Mouse (Mus musculus) liver, embryonic 14.5 days (tissue): Measurements from ENCODE around the gene Hexim2. TPM values are rescaled to one million over a fixed set of nuclear protein-coding genes. Genes with fewer than 3 reads are reported as not detected.

ENCODE experiments used
- ATAC-seq: fragments of 200-750 bp; cut with Nextera tagmentation; 2 replicates; pipeline ENCODE4 v1.8.0; 2017; ENCODE audit warnings: moderate number of reproducible peaks, mild to moderate bottlenecking, moderate library complexity; ENCODE audit not compliant: insufficient read depth
- DNase-seq, 3 experiments: peaks; one replicate each; pipeline ENCODE4 v3.0.0-alpha.2; 2012 to 2013; ENCODE audit warnings: low read depth in 3 of 3, low spot score in 3 of 3
- H3K27ac ChIP-seq: fragments of 300-500 bp; sonication (generic); 2 replicates; pipeline ENCODE4 v1.5.1; 2014; ENCODE audit warnings: moderate library complexity, mild to moderate bottlenecking, control low read depth, inconsistent platforms
- H3K27me3 ChIP-seq: fragments of 300-500 bp; sonication (generic); 2 replicates; pipeline ENCODE4 v1.6.1; 2014; ENCODE audit warnings: mild to moderate bottlenecking, low read length, moderate library complexity; ENCODE audit not compliant: control insufficient read depth, insufficient read depth
- H3K36me3 ChIP-seq: fragments of 300-500 bp; sonication (generic); replicated peaks from 2 replicates; pipeline ENCODE4 v1.6.1; 2014; ENCODE audit warnings: low read depth; ENCODE audit not compliant: control insufficient read depth, insufficient read depth
- H3K4me1 ChIP-seq, 2 experiments: fragments of 200-500 bp in 1 of 2; fragments of 300-500 bp in 1 of 2; sonication (generic) in 1 of 2; replicated peaks; 2 replicates each; pipeline ENCODE4 v1.6.1; 2012 to 2014; ENCODE audit warnings: antibody characterized with exemption in 1 of 2, inconsistent platforms in 1 of 2, low read length in 1 of 2; ENCODE audit not compliant: control insufficient read depth in 2 of 2, insufficient read depth in 2 of 2
- H3K4me2 ChIP-seq: fragments of 300-500 bp; sonication (generic); 2 replicates; pipeline ENCODE4 v1.6.1; 2014; ENCODE audit warnings: low read depth, mild to moderate bottlenecking, control low read depth, moderate library complexity
- H3K4me3 ChIP-seq, 2 experiments: fragments of 200-500 bp in 1 of 2; fragments of 300-500 bp in 1 of 2; sonication (generic) in 1 of 2; 2 replicates each; pipeline ENCODE4 v1.5.1; 2012 to 2014; ENCODE audit warnings: low read depth in 2 of 2, low read length in 2 of 2, mild to moderate bottlenecking in 2 of 2, control low read depth in 1 of 2, inconsistent platforms in 1 of 2, moderate library complexity in 1 of 2; ENCODE audit not compliant: insufficient read depth in 1 of 2
- H3K9ac ChIP-seq: fragments of 300-500 bp; sonication (generic); replicated peaks from 2 replicates; pipeline ENCODE4 v1.6.1; 2014; ENCODE audit warnings: mild to moderate bottlenecking, control low read depth, moderate library complexity
- H3K9me3 ChIP-seq: fragments of 300-500 bp; sonication (generic); 2 replicates; pipeline ENCODE4 v1.6.1; 2016; ENCODE audit warnings: low read length, mixed read lengths; ENCODE audit not compliant: control insufficient read depth
- CTCF ChIP-seq: IDR thresholded peaks from 2 replicates; pipeline ENCODE4 v1.5.1; 2016; ENCODE audit warnings: antibody characterized with exemption, low read depth, control low read depth
- EP300 ChIP-seq: IDR thresholded peaks from 2 replicates; pipeline ENCODE4 v1.6.1; 2016; ENCODE audit warnings: antibody characterized with exemption, low read depth
- WGBS: fragments of 180-500 bp; shearing (Covaris S2); extraction: QIAGEN DNeasy Blood & Tissue Kit; methylation state at CpG from one replicate; pipeline ENCODE4 v1.1.7; 2014; ENCODE audit not compliant: insufficient replicate concordance; 5-methylcytosine and 5-hydroxymethylcytosine counted together
- polyA plus RNA-seq, 2 experiments: library from polyadenylated mRNA; depleted of rRNA in 1 of 2; stranded (reverse) in 1 of 2; unstranded in 1 of 2; fragments of >200 nt; fragmentation: Nextera tagmentation in 1 of 2; extraction: Ambion mirVana in 1 of 2; gene quantifications; 2 replicates each; pipeline versions ENCODE4 v1.2.1 to v1.2.3; 2012 to 2014

Gene Hexim2
- polyA plus RNA-seq, 2 experiments = 3.4 to 3.5 TPM

- DNase-seq = no peak
- WGBS = 12% methylated on average over 5 of the region's 5 CpGs
- no peak overlapping the region for H3K9ac ChIP-seq
These were observed 42.2 kb downstream of the Hexim2 start for GRCm38 (mm10) chr11:103174411-103174832.

DNA sequence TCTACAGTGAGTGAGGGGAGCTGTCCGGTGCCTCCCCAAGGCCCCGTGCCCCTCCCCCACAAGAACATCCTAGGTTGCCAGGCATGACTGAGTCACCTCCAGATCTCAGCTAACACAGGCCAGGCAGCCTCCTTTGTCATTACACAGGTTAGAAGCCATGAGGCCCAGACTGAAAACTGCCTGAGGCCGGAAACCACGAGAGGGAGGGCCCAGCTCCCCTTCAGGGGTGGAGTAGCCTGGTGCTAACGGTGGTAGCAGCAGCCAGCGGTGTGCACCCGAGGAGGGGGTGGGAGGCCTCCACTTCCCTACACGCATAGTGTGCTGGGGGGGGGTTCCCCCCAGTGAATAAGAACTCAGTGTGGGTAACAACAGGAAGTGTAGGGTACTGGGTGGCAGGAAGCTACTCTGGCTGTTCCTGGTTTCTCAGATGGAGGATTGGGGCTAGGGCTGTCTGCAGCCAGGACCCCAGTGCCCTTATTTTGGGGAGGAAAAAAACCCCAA is 42.7 kb downstream of the Hexim2 start:
- Histone ChIP-seq H3K9me3 (no peaks in the 10 kb centered on the region), H3K4me3 (no peak overlapping the region), H3K27ac (no peak overlapping the region), H3K27me3 (peaks cover 20% of the 10 kb centered on the region), H3K9ac (no peak overlapping the region), H3K36me3 (no peaks in the 10 kb centered on the region), H3K4me1 (peaks cover 0 to 11% of the 10 kb centered on the region in 2 experiments; a peak in 2 of 4 replicates), H3K4me2 (peak overlapping the region; percentile 3; the same call in 1 of the 2 replicates)
- ATAC-seq (peak; percentile 68), DNase-seq (peak in 1 of 3 experiments; percentile 50)
- WGBS = 11% methylated on average over 8 of the region's 8 CpGs
- TF ChIP-seq CTCF (no peak), EP300 (no peak)

More at GRCm38 (mm10) chr11:103174411-103174832, 42.2 kb downstream of the Hexim2 start:
- Histone ChIP-seq H3K36me3 (no peaks in the 10 kb centered on the region), H3K27me3 (peaks cover 25% of the 10 kb centered on the region), H3K4me2 (peak overlapping the region; percentile 3; the same call in 1 of the 2 replicates), H3K9me3 (no peaks in the 10 kb centered on the region), H3K27ac (no peak overlapping the region), H3K4me1 (peaks cover 0 to 11% of the 10 kb centered on the region in 2 experiments; a peak in 2 of 4 replicates), H3K4me3 (no peak overlapping the region)
- no peak for TF ChIP-seq EP300
- TF ChIP-seq CTCF = no peak
- ATAC-seq = no peak

- no peaks in the 10 kb centered on the region for H3K9me3 ChIP-seq
- H3K27me3 ChIP-seq = peaks cover 11% of the 10 kb centered on the region
- peaks cover 0 to 11% of the 10 kb centered on the region in 2 experiments; a peak in 2 of 4 replicates for H3K4me1 ChIP-seq
- DNase-seq (no peak), ATAC-seq (no peak)
- no peak overlapping the region for H3K4me2 ChIP-seq
- H3K36me3 ChIP-seq = no peaks in the 10 kb centered on the region
- no peak overlapping the region for H3K27ac ChIP-seq
- WGBS = 43% methylated on average over 14 of the region's 14 CpGs
- no peak for TF ChIP-seq CTCF
- TF ChIP-seq EP300 = no peak
- H3K4me3 ChIP-seq = no peak overlapping the region
- no peak overlapping the region for H3K9ac ChIP-seq
These were observed 43.6 kb downstream of the Hexim2 start for GRCm38 (mm10) chr11:103175688-103176442.

DNA sequence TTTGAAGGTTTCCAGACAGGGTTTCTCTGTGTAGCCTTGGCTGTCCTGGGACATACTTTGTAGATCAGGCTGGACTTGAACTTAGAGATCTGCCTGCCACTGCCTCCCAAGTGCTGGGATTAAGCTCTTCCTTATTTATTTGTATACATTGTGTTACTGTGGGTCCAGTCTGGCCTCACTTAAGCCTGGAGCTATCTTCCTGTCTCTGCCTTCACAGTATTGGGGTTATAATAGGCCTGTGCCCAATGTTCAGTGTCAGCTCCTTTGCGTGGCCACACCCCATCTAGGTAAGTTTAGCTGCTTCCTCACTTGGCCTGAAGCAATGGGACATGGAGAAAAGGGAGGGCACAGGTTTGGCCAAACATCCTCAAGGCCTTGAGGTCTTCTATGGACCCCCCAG is 44.3 kb downstream of the Hexim2 start:
- DNase-seq = no peak
- H3K4me1 ChIP-seq = peaks cover 0 to 11% of the 10 kb centered on the region in 2 experiments; a peak in 2 of 4 replicates
- ATAC-seq = no peak
- no peak overlapping the region for H3K27ac ChIP-seq
- H3K4me3 ChIP-seq = no peak overlapping the region
- H3K4me2 ChIP-seq = no peak overlapping the region
- peaks cover 4% of the 10 kb centered on the region for H3K27me3 ChIP-seq
- H3K36me3 ChIP-seq = no peaks in the 10 kb centered on the region
- H3K9me3 ChIP-seq = no peaks in the 10 kb centered on the region
- H3K9ac ChIP-seq = no peak overlapping the region
- no peak for TF ChIP-seq EP300
- 76% methylated on average over 1 of the region's 1 CpGs for WGBS

DNA sequence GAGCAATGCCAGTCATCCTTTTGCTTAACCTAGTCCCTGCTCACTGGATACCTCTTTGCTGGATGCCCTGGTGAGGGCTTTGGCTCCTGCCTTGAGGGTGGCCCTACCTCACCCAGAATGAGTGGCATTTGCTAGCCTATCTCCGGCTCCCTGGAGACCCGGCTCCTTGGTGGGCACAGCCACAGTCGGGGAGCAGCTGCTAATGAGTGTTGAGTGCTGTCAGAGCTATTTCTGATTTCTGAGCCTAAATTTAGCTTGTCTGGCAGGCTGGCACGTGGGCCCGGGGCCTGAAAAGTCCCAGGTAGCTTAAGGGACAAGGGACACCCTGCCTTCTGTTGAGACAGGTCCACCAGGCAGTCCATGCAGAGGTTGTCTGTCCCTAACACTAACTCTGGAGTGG is 45.0 kb downstream of the Hexim2 start:
- no peak for DNase-seq
- no peak for ATAC-seq
- H3K4me2 ChIP-seq = no peak overlapping the region
- TF ChIP-seq CTCF (no peak), EP300 (no peak)
- H3K27me3 ChIP-seq = no peaks in the 10 kb centered on the region
- no peak overlapping the region for H3K4me3 ChIP-seq
- no peak overlapping the region for H3K9ac ChIP-seq
- WGBS = 62% methylated on average over 5 of the region's 5 CpGs
- peaks cover 0 to 11% of the 10 kb centered on the region in 2 experiments; a peak in 2 of 4 replicates for H3K4me1 ChIP-seq
- no peak overlapping the region for H3K27ac ChIP-seq
- H3K9me3 ChIP-seq = no peaks in the 10 kb centered on the region
- H3K36me3 ChIP-seq = no peaks in the 10 kb centered on the region
